Mouse (Mus musculus) lung, postnatal 0 days (tissue): Measurements from ENCODE around the gene Gm20914. TPM values are rescaled to one million over a fixed set of nuclear protein-coding genes. Genes with fewer than 3 reads are reported as not detected.
"Not testable (repeated sequence)": the region's sequence is repeated elsewhere in the genome, so short reads cannot be mapped to it uniquely, and the experiment has no call there.

Experiments used
- ATAC-seq: fragments of 200-750 bp; cut with Nextera tagmentation; 2 replicates; pipeline ENCODE4 v1.8.0; 2017; ENCODE audit warnings: moderate library complexity
- DNase-seq: peaks from one replicate; pipeline ENCODE4 v3.0.0-alpha.2; 2016; ENCODE audit warnings: low spot score
- H3K27ac ChIP-seq: fragments of 300-500 bp; sonication (generic); 2 replicates; pipeline ENCODE4 v1.5.1; 2014; ENCODE audit warnings: antibody characterized with exemption, mild to moderate bottlenecking, low read length, mixed read lengths
- H3K27me3 ChIP-seq: fragments of 300-500 bp; sonication (generic); replicated peaks from 2 replicates; pipeline ENCODE4 v1.6.1; 2014; ENCODE audit warnings: low read length, mixed read lengths; ENCODE audit not compliant: insufficient read depth
- H3K36me3 ChIP-seq: fragments of 300-500 bp; sonication (generic); 2 replicates; pipeline ENCODE4 v1.6.1; 2014; ENCODE audit warnings: low read length, mixed read lengths; ENCODE audit not compliant: insufficient read depth
- H3K4me1 ChIP-seq: fragments of 300-500 bp; sonication (generic); 2 replicates; pipeline ENCODE4 v1.6.1; 2014; ENCODE audit warnings: antibody characterized with exemption, low read depth, low read length, mixed read lengths; ENCODE audit not compliant: insufficient read depth
- H3K4me2 ChIP-seq: fragments of 300-500 bp; sonication (generic); replicated peaks from 2 replicates; pipeline ENCODE4 v1.6.1; 2014; ENCODE audit warnings: low read depth, mild to moderate bottlenecking, low read length, moderate library complexity, mixed read lengths
- H3K4me3 ChIP-seq: fragments of 300-500 bp; sonication (generic); 2 replicates; pipeline ENCODE4 v1.5.1; 2014; ENCODE audit warnings: low read depth, low read length
- H3K9ac ChIP-seq: fragments of 300-500 bp; sonication (generic); replicated peaks from 2 replicates; pipeline ENCODE4 v1.6.1; 2014; ENCODE audit warnings: low read depth, mild to moderate bottlenecking
- H3K9me3 ChIP-seq: fragments of 300-500 bp; sonication (generic); 2 replicates; pipeline ENCODE4 v1.6.1; 2016; ENCODE audit warnings: low read length, mixed read lengths
- WGBS: fragments of 180-500 bp; shearing (Covaris S2); extraction: QIAGEN DNeasy Blood & Tissue Kit; methylation state at CpG from one replicate; pipeline ENCODE4 v1.1.7; 2014; 5-methylcytosine and 5-hydroxymethylcytosine counted together
- polyA plus RNA-seq: library from polyadenylated mRNA; unstranded; fragments of >200 nt; fragmentation: Nextera tagmentation; extraction: Ambion mirVana; gene quantifications from 2 replicates; pipeline ENCODE4 v1.2.1, GENCODE M21; 2015

The Gm20914 gene
- not detected in 2 replicates for polyA plus RNA-seq

GRCm38 (mm10) chrY:5725678-5726077, at the start of gene Gm20914:
Gm20914 (plus strand) TSS chrY:5725978.
- H3K27ac ChIP-seq, DNase-seq, ATAC-seq, H3K27me3 ChIP-seq, H3K36me3 ChIP-seq, H3K4me1 ChIP-seq, H3K4me2 ChIP-seq, H3K9ac ChIP-seq, H3K9me3 ChIP-seq, H3K4me3 ChIP-seq: not testable (repeated sequence)
- no CpG with 5 or more reads among the region's 4 CpGs for WGBS

Other genes starting within 250 kb of the Gm20914 start
- gene Gm21854, start 69.0 kb upstream of the Gm20914 start, polyA plus RNA-seq: not detected in 2 replicates
- not detected in 2 replicates for gene Gm28171, start 67.4 kb downstream of the Gm20914 start, polyA plus RNA-seq
- gene Gm21778, start 216.5 kb downstream of the Gm20914 start, polyA plus RNA-seq: not detected in 2 replicates